Mouse (Mus musculus) left cerebral cortex, postnatal 14 days (tissue): ENCODE data around the gene Esrrg. TPM values are rescaled to one million over a fixed set of nuclear protein-coding genes. Genes with fewer than 3 reads are reported as not detected.
A peak's percentile ranks its signal among the peaks of the same experiment; 100 is the strongest.

Experiments used
- DNase-seq, 2 experiments: peaks; one replicate each; pipeline ENCODE4 v3.0.0; 2021 to 2022; ENCODE audit warnings: low spot score in 2 of 2, mixed read lengths in 1 of 2
- intact Hi-C: fragments of 180-260 bp; cut with DNase I; formaldehyde crosslinking; loops from one replicate; pipeline ENCODE4 v1.15.1; 2025
- total RNA-seq, 2 experiments: library from RNA; stranded (reverse); gene quantifications; 2 replicates each; pipeline ENCODE4 v1.2.3; 2021

Esrrg gene
- total RNA-seq, 2 experiments from 2014 or later, result 21.6 to 25.1 TPM

DNA sequence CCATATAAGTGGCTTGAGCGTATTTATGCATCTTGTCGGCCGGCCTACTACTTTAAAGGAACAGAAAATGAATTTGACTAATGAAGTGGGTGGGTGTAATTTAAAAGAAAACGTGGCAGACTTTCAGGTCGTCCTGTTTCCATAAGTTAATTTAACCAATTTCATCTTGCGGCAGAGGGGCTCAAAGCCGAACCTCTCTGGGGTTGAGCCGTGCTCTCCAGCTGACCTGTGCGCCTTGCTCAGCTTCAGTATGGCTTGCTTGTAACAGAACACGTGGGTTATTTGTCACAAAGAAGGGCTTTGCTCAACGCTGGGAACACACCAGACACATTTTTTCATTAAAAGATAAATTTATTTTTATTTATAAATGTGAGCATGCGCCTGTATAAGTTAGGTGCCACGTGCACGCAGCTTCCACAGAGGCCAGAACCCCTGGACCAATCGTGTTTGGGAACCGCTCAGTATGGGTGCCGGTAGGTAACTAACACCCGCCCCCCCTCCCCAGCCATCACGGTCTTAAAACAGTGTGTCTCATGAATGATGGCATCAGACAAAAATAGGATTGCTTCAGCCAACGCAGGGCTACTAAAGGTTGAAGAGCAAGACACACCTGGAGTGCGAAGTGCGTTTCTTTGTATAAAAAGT is 546.7 kb downstream of the Esrrg start:
- DNase-seq, result no peak
- intact Hi-C loops, result no loop called here

DNA sequence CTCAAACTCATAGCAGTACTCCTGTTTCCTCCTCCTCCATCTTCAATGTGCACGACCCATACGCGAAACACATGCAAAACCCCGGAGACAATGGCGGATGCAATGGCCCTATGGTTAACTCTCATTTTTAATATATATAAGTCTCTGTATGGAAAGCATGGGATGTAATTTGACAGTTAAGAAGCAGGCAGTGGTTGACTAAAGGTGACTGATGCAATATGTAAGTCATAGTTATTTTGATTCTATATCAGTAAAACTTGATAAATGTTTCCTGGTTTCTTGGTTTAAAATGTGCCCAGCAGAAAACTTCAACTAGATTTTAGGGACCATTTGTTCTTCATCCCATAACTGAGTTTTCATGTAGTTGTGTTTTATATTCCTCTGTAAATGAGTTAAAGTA is 547.9 kb downstream of the Esrrg start:
- intact Hi-C loops, result no loop called here
- no peak for DNase-seq

DNA sequence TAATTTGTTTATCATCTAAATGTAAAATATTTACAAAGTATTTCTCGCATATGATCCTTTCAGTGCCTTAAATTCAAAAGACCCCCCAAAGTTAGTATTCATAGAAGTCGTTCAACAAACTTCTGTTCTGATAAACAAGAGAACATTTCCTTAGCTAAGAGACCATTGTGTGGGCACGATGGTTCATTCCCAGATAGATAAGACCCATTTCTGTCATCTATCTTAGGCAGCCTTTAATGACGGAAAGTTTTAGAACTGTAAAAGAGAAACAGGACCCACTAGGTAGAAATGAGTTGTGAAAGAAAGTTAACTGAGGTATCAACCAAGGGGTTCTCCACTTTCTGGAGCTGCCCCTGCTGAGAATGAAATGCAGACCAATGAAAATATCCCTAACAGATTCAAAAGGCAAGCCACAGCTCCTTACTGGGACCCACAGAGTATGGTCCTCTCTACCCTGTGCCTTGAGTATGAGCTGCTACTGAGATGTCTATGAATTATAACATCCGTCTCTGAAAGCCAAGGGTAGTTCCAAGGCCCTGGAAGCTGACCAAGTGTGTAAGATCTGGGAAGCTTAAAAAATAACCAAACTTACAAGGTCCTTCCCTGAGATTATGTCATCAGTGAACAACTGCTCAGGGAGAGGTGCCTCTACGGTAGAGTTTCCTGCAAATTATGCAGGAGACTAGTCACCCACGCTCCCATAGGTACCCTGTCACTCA is 548.8 kb downstream of the Esrrg start:
- intact Hi-C loops, result no loop called here

DNA sequence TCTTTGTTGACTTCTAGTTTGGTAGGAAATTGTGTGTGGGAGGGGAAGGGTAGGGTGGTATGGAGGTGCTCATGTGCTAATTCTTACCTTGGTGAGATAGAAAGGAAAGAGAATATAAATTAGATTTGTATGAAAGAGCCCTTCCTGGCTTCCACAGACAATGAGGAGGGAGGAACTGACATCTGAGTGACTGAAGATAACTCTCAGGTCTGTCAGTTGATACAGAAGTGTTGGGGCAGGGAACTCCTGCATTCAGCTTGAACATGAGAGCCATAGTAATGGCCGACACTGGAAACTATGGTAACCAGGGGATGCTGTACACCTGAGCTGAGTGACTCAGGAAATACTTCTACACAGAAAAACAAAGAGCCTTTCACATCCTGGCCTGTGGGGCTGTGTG is 550.1 kb downstream of the Esrrg start:
- no peak for DNase-seq
- intact Hi-C loops, result no loop called here

More for the DNA sequence above, 548.8 kb downstream of the Esrrg start:
- no peak for DNase-seq

DNA sequence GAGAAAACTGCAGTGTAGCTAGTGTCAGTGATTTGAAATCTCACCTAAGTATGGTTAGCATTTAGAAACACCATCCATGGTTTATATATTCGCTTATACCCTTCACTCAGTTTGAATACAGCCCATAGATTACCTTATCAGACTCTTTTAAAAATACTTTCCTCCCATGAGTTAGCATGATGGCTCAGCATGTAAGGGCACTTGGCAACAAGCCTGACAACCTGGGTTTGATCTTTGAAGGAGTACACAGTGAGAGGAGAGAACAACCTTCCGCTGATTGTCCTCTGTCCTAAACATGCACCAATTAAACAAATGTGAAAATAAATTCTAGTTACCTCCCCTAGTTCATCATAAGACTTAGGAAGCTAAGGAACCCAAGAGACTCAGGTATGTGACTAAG is 550.5 kb downstream of the Esrrg start:
- intact Hi-C loops, result no loop called here
- no peak for DNase-seq

DNA sequence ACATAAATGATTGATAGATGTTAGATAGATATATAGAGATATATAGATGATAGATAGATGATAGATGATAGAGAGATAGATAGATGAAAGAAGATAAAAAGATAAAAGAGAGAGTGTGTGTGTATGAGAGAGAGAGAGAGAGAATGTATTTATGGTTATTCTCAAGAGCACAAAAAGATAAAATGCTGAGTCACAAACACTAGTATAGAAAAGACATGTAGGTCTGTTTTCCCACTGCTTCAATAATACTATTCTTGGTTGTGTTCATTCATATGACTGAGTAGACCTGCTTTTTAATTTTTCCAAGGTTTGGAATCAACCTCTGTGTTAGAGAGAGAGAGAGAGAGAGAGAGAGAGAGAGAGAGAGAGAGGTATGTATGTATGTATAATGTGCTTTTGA is 554.5 kb downstream of the Esrrg start:
- intact Hi-C loops, result no loop called here
- no peak for DNase-seq

DNA sequence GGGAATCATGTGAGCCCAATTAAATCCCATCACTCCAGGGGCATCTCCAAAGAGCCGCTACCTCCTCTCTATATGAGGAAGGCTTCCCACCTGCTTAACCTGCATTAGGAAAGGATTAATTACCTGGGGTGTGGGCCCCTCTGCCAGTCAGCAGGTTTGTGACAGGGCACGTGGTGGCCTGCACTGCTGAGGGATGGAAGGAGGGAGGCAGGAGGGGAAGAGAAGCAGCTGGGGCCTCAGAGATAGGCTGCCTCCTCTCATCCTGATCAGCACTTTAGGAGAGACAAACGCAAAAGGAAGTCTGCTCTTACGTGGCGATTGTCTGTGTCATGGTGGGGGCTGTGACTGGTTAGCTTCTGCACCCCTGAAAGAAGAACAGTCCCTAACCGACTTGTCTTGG is 555.7 kb downstream of the Esrrg start:
- no peak for DNase-seq
- intact Hi-C loops, result no loop called here

DNA sequence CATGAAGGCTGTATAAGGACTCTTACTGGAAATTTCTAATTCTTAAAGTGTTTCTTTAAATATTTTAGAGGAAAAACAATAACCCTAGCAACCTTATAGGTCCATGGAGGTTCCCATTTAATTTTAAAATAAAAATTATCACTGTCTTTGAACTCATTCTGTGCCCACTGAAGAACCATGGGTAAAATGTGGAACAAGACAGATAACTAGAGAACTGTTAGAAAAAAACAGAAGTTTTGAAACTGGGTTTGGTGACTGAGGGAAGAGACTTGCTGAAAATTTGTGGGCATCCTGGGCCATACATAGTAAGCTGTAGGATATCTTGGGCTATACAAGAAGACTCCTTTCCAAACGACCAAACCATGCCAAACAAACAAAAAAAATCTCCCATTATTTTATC is 565.3 kb downstream of the Esrrg start:
- intact Hi-C loops, result no loop called here
- DNase-seq, result no peak

DNA sequence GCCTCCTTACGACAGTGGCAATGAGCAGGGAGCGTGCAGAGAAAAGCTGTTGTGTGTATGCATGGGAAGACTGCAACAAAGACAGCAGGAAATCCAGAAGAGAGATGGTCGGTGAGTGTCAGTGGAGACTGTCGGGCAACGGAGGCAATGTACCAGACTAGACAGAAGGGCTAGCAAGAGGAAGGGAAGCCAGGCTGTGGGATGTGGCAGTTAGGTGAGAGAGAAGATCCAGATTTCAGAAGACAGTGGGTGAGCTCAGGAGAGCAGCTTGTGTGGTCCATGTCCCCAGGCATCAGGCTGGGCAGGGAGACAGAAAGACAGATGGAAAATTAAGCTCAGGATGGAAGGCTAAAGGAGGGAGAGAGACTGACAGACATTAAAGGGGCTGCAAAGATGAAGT is 574.4 kb downstream of the Esrrg start:
- no peak for DNase-seq
- intact Hi-C loops, result no loop called here

DNA sequence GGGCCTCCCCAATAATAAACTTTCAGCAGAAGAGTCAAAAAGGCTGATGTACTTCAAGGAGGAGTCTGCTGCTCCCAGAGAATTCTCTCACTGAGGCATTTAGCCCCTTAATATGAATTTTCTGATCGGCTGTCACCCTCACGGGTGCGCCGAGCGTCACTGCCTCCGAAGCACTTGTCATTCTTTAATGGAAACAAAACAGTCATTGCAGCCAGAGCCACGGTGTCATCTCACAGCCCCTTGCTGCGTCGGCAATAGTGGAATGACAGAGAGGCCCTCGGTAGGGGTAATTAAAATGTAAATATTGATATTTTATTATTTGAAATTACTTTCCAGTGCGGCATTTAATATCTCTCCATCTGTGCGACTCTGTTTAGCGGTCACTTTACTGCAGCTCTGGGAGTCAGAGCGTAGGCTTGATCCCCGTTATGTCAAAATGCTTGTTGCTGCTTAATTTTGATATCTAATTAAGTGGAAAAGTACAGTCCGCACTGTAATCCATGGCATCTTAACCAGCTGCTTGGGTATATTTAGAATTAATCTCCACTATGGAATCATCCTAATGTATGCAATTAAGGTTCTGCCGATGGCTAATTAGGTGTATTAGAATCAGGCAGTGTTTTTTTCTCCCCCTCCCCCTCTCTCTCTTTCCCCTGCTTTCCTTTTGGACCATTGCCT is 578.0 kb downstream of the Esrrg start:
- intact Hi-C loops, result no loop called here

DNA sequence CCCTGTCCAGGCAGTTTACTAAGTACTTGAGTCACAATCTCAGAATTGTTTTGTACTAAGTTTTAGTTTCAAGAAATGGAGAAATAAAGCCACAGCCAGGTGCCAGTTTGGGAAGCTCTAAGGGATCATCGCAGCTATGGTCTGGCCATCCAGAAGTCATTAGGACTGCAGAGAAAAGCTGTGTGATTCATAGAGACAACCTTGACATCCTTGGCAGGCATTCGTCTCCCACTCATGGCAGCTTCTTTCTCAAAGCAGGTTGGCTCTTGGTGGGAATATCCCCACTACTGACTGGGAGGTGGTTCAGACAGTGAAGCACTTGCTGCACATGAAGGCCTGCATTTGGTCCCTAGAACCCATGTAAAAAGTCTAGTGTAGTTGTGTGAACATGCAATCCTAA is 584.4 kb downstream of the Esrrg start:
- intact Hi-C loops, result no loop called here
- DNase-seq, result no peak

More for the DNA sequence above, 578.0 kb downstream of the Esrrg start:
- DNase-seq, result no peak

DNA sequence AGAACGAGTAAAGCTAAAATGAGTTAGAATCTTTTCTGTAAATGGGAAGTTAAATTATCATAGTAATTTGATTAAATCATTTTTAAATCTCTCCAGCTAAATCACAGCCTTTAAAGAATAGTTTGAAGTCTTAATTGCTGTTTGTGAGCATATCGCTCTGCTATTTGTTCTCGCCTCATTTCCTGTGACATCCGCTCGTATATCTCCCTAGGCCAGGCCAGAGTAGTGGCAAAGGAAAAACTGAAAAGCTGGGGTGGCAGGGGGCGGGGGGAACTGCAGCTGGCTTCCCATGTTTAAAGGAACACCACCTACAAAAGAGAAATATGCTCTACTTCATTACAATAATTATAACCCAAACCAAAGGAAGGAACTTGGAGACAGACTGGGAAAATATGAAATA is 598.8 kb downstream of the Esrrg start:
- DNase-seq, result no peak
- intact Hi-C loops, result no loop called here

DNA sequence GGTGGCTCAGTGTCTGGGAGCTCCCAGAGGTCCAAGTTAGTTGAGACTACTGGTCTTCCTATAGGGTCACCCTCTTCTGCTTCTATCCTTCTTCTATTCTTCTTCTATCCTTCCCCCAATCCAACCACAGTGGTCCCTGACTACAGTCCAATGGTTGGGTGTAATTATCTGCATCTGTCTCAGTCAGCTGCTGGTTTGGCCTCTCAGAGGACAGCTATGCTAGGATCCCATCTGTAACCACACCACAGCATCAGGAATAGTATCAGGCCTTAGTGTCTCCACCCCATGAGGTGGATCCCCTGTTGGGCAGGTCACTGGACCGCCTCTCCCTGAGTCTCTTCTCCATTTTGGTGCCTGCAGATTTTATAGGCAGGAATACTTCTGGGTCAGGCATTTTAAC is 600.4 kb downstream of the Esrrg start:
- intact Hi-C loops, result no loop called here
- DNase-seq, result no peak

DNA sequence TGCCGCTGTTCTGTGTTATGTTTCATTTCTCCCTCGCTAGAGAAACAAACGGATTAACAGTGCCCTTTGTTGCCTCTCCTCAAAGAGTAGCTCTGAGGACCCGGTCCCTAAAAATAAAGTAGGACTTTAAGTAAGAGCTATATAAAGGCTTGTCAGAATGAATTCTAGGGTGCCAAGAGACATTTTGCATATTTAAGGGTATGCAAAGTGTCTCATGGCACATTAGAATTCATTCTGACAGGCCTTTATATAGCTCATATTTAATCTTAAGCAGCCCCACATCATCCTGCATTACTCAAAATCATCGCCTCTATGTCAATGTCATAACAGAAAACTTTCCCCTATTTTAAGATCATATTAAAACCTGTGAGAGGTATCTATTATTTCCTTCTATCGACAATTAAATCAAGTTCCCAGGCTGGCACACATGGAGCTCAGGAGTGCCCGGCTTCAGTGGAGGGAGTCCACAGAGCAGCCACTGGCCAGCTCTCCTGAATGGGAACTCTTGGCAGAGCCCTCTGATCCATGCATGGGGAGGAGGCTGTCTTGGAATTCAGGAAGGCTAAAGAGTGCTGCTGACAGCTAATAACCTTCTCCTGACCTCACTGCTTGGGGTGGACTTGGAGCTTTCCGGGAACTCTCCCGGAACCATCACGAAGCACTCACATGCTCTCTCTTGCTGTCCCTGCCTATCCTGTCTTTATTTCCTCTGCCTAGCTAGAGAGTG is 606.5 kb downstream of the Esrrg start:
- intact Hi-C loops, result no loop called here
- no peak for DNase-seq

DNA sequence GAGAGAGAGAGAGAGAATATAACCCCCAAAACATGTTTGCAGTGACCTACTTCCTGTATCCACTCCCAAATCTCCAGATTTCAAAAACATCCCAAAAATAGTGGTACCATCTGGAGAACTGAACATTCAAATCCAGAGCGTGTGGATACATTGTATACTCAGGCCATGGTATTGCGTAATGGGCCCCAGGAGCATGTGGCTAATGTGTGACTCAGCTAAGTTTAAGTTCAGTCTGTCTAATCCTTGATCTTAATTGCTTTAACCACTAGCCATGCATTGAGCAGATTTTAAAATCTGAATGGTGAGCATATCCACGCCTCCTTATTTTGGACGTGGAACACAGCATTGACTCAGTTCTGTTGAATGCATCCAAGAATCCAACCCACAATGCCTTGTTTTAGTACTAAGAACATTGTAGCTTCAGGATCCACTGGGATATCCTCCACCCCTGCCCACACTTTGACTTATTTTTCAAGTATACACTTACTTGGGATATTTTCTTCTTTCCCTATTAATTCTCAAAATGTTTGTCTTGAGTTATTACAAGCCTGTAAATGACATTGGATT is 612.7 kb downstream of the Esrrg start:
- intact Hi-C loops, result no loop called here
- peak in 1 of 2 experiments; percentile 35 for DNase-seq

DNA sequence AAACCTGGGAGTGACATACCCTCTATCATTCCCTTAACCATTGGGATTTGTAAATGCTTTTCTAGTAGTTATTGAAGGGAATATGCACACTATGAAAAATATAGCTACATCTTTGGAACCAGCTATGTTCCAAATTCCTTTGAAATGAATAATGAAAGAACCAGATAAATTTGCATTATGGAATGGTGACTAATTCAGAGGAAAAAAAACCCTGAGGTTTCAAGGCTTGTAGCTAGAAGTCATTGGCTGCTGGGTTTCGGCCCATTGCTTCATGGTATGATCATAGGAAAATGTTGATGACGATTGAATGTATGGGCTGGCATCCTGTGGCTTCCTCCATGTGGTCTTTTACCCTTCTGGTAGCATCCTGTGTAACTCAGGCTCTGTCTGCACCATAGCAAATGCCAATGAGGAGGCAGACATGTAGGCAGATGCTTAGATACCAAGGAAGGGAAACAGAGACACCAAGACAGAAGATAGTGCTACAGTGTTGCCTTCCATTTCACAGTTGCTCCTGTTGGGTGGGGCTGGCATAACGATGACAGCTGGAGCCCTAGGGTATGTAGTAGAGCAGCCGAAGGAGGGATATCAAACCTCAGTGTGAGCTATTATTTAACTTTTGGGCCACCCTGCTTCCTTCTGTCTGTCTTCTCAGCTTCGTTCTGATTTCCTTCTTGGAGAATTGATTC is 624.6 kb downstream of the Esrrg start:
- intact Hi-C loops, result no loop called here
- DNase-seq, result no peak

DNA sequence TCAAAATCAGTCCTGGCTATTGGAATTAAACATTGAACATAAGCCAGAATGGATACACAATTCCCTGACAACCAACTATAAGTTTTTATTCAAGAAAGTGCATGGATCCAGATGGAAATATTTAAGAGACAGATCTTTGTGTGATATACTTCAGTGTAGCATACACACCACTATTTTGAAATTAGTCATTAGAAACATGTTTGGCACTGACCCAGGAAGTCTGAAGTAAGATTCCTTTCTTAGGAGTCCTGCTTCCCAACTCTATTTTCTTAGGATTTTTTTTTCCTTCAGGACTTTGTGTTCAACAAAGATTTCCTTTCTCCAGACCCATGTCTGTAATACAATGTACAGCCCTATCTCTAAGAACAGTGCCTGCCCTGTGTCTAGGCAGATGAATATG is 630.0 kb downstream of the Esrrg start:
- DNase-seq, result no peak
- intact Hi-C loops, result no loop called here

DNA sequence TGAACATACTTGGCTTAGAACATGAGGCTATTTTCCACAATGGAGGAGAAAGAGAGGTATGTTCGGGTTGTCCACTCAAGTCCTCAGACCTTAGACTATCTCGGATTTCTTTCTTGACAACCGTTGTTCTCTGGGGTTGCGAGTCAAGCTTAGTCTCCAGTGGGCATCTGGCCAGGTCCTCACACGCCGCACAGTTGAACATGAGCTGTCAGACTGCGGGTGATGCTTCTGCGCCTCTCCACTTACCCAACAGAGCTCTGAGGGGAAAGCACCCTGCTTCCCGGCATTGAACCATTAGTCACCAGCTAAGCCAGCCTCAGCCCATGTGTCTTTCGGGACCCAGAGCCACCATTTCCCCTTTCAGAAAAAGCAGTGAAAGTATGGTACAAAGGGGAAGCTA is 633.2 kb downstream of the Esrrg start:
- no peak for DNase-seq
- intact Hi-C loops, result no loop called here

DNA sequence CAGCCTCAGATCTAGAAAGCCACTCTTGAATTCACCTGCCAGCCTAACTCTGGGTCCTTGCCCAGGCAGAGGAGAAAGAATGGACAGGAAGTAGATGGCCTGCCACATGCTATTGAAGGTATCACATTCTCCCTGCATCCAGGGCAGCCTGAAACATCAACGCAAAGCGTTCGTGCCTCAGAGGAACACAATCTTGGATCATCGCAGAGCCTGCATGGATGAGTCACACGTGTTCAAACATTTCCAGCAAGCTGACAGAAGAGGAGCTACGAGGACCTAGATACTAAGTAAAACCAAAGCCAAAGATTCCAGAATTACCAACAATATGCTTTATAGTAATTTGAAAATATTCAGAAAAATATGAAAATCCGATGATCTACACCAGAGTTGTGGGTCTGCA is 648.9 kb downstream of the Esrrg start:
- peak; percentile 19 to 28 for DNase-seq
- intact Hi-C loops, result no loop called here
